Mouse (Mus musculus): Measurements from ENCODE around the gene Tmem144. TPM values are rescaled to one million over a fixed set of nuclear protein-coding genes. Genes with fewer than 3 reads are reported as not detected.

The Tmem144 gene
- polyA plus RNA-seq, 1 experiment from 2014 or later, result 1.6 TPM

DNA sequence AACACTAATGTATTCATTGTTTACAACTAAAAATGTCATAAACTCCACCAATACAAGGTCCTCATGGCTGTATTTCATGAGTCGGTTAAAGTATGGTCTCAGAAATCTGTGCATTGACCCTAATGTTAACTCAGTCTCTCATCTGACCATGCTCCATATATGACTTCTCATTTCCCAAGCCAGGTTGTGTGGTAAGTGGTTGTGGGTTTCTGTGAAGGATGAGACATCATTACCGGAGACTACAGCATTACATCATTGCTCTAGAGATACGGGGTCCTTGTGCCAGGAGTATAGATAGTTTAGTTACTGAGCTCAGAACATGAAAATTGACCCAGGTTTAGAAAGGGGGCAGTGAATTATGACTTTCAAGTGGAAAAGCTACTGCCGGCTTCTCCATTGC lies 63.0 kb downstream of the Tmem144 start:
- Histone ChIP-seq H3K4me1 (no peaks in the 10 kb centered on the region), H3K4me3 (no peak overlapping the region), H3K27ac (replicated peaks) (no peak overlapping the region), H3K9me3 (no peaks in the 10 kb centered on the region), H3K27me3 (no peaks in the 10 kb centered on the region), H3K36me3 (no peaks in the 10 kb centered on the region), H3K4me2 (replicated peaks) (no peak overlapping the region), H3K9ac (replicated peaks) (no peak overlapping the region)
- WGBS, result 70% methylated on average over 4 of the region's 4 CpGs
- ATAC-seq (replicated peaks), result no peak

DNA sequence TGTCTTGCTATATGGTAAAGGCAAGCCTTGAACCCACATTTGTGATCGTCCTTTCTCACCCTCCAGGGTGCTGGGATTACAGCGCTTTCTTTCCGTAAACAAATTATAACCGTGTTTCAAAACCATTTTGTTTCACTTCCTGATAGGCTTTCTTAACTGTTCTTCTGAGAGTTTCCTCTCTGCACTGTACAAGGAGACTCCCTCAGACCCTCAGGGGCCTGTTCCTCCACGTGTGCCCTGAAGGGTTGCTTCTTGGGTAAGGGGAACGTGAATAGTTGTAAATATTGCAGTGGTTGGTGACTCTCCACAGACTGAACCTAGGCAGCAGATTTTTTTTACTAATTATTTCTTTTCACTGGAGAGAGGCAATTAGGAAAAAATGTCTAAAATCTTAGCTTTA lies 63.6 kb downstream of the Tmem144 start:
- Histone ChIP-seq H3K36me3 (no peaks in the 10 kb centered on the region), H3K4me1 (no peaks in the 10 kb centered on the region)
- WGBS, result 79% methylated on average over 6 of the region's 6 CpGs

GRCm38 (mm10) chr3:79784362-79784736 lies 68.2 kb downstream of the Tmem144 start:
- Histone ChIP-seq H3K27ac (replicated peaks) (no peak overlapping the region), H3K27me3 (no peaks in the 10 kb centered on the region), H3K4me2 (replicated peaks) (no peak overlapping the region), H3K9me3 (no peaks in the 10 kb centered on the region), H3K4me1 (no peaks in the 10 kb centered on the region), H3K9ac (replicated peaks) (no peak overlapping the region), H3K4me3 (no peak overlapping the region), H3K36me3 (no peaks in the 10 kb centered on the region)
- WGBS, result 22% methylated on average over 11 of the region's 11 CpGs
- ATAC-seq (replicated peaks), result no peak

More for the DNA sequence above, 63.6 kb downstream of the Tmem144 start:
- no peaks in the 10 kb centered on the region for H3K27me3 ChIP-seq
- H3K4me3 ChIP-seq, result no peak overlapping the region
- H3K4me2 ChIP-seq (replicated peaks), result no peak overlapping the region
- H3K27ac ChIP-seq (replicated peaks), result no peak overlapping the region
- no peak overlapping the region for H3K9ac ChIP-seq (replicated peaks)
- no peak for ATAC-seq (replicated peaks)
- no peaks in the 10 kb centered on the region for H3K9me3 ChIP-seq

DNA sequence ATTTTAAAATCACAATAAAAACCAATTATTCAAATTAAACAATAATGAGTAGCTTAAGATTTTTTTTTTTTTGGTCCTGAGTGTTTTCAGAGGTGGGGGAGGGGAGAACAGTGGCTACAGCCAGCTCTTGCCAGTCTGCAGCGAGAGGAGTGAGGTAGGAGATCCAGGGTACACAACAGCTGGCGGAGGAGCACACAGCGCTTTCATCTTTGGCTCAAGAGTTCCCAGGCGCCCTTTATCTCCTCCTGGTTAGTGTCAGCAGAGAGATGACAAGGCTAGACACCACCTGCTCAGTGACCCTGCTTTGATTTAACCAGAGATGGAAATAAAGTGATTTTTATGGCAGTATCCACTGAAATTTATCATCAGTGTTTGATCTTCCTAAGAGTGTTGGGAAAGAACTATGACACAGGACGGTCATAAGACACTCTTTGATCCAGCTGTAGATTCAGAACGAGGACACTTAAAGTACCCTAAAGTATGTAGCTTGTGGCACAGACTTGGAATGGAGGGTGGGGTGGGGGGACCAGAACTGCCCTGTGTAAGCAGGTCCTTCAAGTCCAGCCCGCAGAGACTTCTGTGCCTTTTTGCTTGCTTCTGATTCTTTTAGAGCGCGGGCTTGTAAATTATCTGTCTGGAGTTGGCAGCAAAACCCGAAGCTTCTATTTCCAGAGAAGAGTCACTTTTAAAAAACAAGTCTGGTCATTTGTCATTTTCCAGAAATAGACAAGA lies 68.8 kb downstream of the Tmem144 start:
- Histone ChIP-seq H3K27ac (replicated peaks) (no peak overlapping the region), H3K9me3 (no peaks in the 10 kb centered on the region), H3K4me2 (replicated peaks) (no peak overlapping the region), H3K27me3 (no peaks in the 10 kb centered on the region), H3K4me1 (no peaks in the 10 kb centered on the region), H3K9ac (replicated peaks) (no peak overlapping the region), H3K4me3 (no peak overlapping the region), H3K36me3 (no peaks in the 10 kb centered on the region)
- ATAC-seq (replicated peaks), result no peak; the same call in 1 of the 2 replicates
- WGBS, result 55% methylated on average over 10 of the region's 10 CpGs

DNA sequence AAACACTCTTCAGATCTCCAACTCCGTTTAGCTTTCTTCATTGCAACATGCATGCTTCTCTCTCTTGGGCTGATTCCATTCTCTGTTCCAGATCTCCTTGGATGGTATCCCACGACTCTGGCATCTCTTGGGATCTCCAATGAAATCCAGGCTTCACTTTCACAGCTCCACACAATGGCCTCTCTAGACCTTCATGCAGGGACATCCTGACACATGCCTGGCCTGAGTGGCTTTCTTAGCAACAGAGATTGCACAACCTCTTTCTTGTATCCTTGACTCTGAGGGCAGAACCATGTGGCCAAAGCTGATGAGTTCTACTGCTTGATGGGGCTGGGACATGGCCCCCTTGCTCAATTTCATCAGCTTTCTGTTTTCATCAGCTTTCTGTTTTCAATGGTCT lies 79.9 kb downstream of the Tmem144 start:
- Histone ChIP-seq H3K27me3 (no peaks in the 10 kb centered on the region), H3K4me3 (no peak overlapping the region), H3K9me3 (no peaks in the 10 kb centered on the region), H3K27ac (replicated peaks) (no peak overlapping the region), H3K36me3 (no peaks in the 10 kb centered on the region), H3K4me2 (replicated peaks) (no peak overlapping the region), H3K4me1 (no peaks in the 10 kb centered on the region), H3K9ac (replicated peaks) (no peak overlapping the region)
- WGBS, result 85% methylated on average over 2 of the region's 2 CpGs
- ATAC-seq (replicated peaks), result no peak

Other genes starting within 250 kb of the Tmem144 start
- 9.6 and 11.1 TPM in 2 replicates for gene 4930579G24Rik, start 223.7 kb downstream of the Tmem144 start, polyA plus RNA-seq (2015; fragmentation: Nextera tagmentation; extraction: Ambion mirVana)
- 40.2 and 42.6 TPM in 2 replicates for gene Etfdh, start 223.3 kb downstream of the Tmem144 start, polyA plus RNA-seq (2015; fragmentation: Nextera tagmentation; extraction: Ambion mirVana)
- 0.22 and 0.28 TPM in 2 replicates for gene Rxfp1, start 114.9 kb downstream of the Tmem144 start, polyA plus RNA-seq (2015; fragmentation: Nextera tagmentation; extraction: Ambion mirVana)
- 0.88 and 2.4 TPM in 2 replicates for gene Fam198b, start 31.8 kb upstream of the Tmem144 start, polyA plus RNA-seq (2015; fragmentation: Nextera tagmentation; extraction: Ambion mirVana)

Data from forebrain, embryonic 15.5 days (tissue).